Mouse (Mus musculus) myocyte (in vitro differentiated cells): ENCODE measurements around the gene Cdc34. TPM values are rescaled to one million over a fixed set of nuclear protein-coding genes. Genes with fewer than 3 reads are reported as not detected.

Source experiments
- H3K27me3 ChIP-seq: one replicate; pipeline ENCODE4 v1.6.1; 2011; ENCODE audit not compliant: control insufficient read depth, insufficient read depth, insufficient read length
- H3K36me3 ChIP-seq: one replicate; pipeline ENCODE4 v1.6.1; 2011; ENCODE audit not compliant: control insufficient read depth, insufficient read depth
- H3K4me2 ChIP-seq: one replicate; pipeline ENCODE4 v1.6.1; 2011; ENCODE audit warnings: low read depth, control low read depth
- H3K4me3 ChIP-seq: one replicate; pipeline ENCODE4 v1.5.1; 2011; ENCODE audit warnings: mild to moderate bottlenecking, control low read depth, moderate library complexity
- H3K79me2 ChIP-seq: one replicate; pipeline ENCODE4 v1.6.1; 2011; ENCODE audit not compliant: control insufficient read depth, insufficient read depth
- H3ac ChIP-seq: one replicate; pipeline ENCODE4 v1.6.1; 2011; ENCODE audit not compliant: control insufficient read depth, insufficient read length
- CEBPB ChIP-seq: IDR thresholded peaks from 2 replicates; pipeline ENCODE4 v1.6.1; 2011; ENCODE audit warnings: mild to moderate bottlenecking, moderate library complexity; ENCODE audit not compliant: poor library complexity, insufficient read depth, severe bottlenecking
- E2F4 ChIP-seq: IDR thresholded peaks from one replicate; pipeline ENCODE4 v1.6.1; 2011; ENCODE audit warnings: mild to moderate bottlenecking, control low read depth, moderate library complexity; ENCODE audit not compliant: insufficient read depth
- MAX ChIP-seq: IDR thresholded peaks from one replicate; pipeline ENCODE4 v1.6.1; 2011; ENCODE audit warnings: low read depth, mild to moderate bottlenecking, control low read depth
- MYOD1 ChIP-seq, 3 experiments: IDR thresholded peaks; one replicate each; pipeline ENCODE4 v1.6.1; 2011; ENCODE audit warnings: control low read depth in 2 of 3, low read depth in 2 of 3, mild to moderate bottlenecking in 2 of 3, moderate library complexity in 1 of 3; ENCODE audit not compliant: insufficient read length in 2 of 3, control insufficient read depth in 1 of 3
- MYOG ChIP-seq, 3 experiments: IDR thresholded peaks; one replicate each; pipeline ENCODE4 v1.6.1; 2011; ENCODE audit warnings: control low read depth in 2 of 3, low read depth in 2 of 3, mild to moderate bottlenecking in 2 of 3; ENCODE audit not compliant: insufficient read length in 2 of 3, control insufficient read depth in 1 of 3, insufficient read depth in 1 of 3
- POLR2A ChIP-seq: IDR thresholded peaks from one replicate; pipeline ENCODE4 v1.6.1; 2011; ENCODE audit warnings: low read depth, mild to moderate bottlenecking, control low read depth, moderate library complexity; ENCODE audit not compliant: insufficient read length
- POLR2AphosphoS2 ChIP-seq: IDR thresholded peaks from one replicate; pipeline ENCODE4 v1.6.1; 2011; ENCODE audit warnings: low read depth, control low read depth; ENCODE audit not compliant: insufficient read length
- REST ChIP-seq: IDR thresholded peaks from one replicate; pipeline ENCODE4 v1.6.1; 2011; ENCODE audit warnings: mild to moderate bottlenecking, control low read depth, moderate library complexity; ENCODE audit not compliant: insufficient read depth, insufficient read length
- SRF ChIP-seq: IDR thresholded peaks from one replicate; pipeline ENCODE4 v1.6.1; 2011; ENCODE audit warnings: low read depth; ENCODE audit not compliant: control insufficient read depth, insufficient read length
- TCF12 ChIP-seq: IDR thresholded peaks from one replicate; pipeline ENCODE4 v1.6.1; 2011; ENCODE audit warnings: mild to moderate bottlenecking, control low read depth; ENCODE audit not compliant: poor library complexity, insufficient read depth, severe bottlenecking
- TCF3 ChIP-seq: IDR thresholded peaks from one replicate; pipeline ENCODE4 v1.6.1; 2011; ENCODE audit warnings: low read depth, control low read depth; ENCODE audit not compliant: insufficient read length
- USF1 ChIP-seq: IDR thresholded peaks from one replicate; pipeline ENCODE4 v1.6.1; 2011; ENCODE audit warnings: low read depth, mild to moderate bottlenecking, control low read depth, moderate library complexity
- polyA plus RNA-seq: library from polyadenylated mRNA; unstranded; fragments of >200 nt; fragmentation: generic; extraction: Trizol; gene quantifications from one replicate; pipeline ENCODE4 v1.2.1, GENCODE M21; 2012; ENCODE audit warnings: missing spikeins

Cdc34 gene
- polyA plus RNA-seq, 1 experiment, result 299 TPM

DNA sequence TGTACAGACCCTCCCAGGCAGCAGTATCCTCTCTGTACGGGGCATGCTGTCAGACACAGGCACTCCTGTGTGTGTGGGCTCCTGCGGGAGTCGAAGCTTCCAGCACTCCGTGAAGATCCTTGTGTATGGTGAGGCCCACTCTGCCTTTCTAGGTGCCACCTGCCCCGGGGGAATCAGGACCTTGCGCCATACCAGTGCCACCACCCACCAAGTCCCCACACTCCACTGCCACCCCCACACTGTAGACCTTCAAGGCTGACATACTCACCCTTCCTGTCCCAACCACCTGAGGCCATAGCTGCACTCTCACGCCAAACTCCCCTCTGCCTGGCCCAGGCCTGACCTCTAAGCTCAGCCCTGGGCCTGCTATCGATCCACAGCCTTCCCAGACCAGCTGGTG, 16.9 kb upstream of the Cdc34 start:
- TF ChIP-seq USF1 (no peak), MYOG (IDR thresholded peaks at IDR 0.05; ENCODE audit: control insufficient read depth in 1 of 3, insufficient read depth in 1 of 3, insufficient read length in 2 of 3, low read depth in 2 of 3) (no peak)
- Histone ChIP-seq H3K27me3 (peaks cover 6% of the 10 kb centered on the region), H3K36me3 (no peaks in the 10 kb centered on the region), H3ac (no peak overlapping the region), H3K4me3 (no peak overlapping the region), H3K79me2 (peaks cover 3% of the 10 kb centered on the region), H3K4me2 (no peak overlapping the region)

DNA sequence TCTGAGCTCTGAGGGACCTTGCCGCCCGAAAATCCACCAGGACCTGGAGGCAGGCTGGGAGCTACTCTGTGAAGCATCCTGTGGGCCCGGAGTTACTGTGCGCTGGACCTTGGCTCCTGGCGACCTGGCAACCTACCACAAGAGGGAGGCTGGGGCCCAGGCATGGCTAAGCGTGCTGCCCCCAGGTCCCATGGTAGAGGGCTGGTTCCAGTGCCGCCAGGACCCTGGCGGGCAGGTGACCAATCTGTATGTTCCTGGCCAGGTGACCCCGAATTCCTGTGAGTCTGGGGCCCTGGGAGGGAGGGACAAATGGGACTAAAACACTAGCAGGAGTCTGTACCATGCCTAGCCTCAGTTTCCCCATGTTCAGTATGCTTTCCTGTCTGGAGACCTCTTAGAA, 15.5 kb upstream of the Cdc34 start:
- H3K4me2 ChIP-seq, result no peak overlapping the region
- peaks cover 14% of the 10 kb centered on the region for H3K79me2 ChIP-seq
- peaks cover 6% of the 10 kb centered on the region for H3K27me3 ChIP-seq
- H3K36me3 ChIP-seq, result no peaks in the 10 kb centered on the region
- H3ac ChIP-seq, result no peak overlapping the region
- no peak overlapping the region for H3K4me3 ChIP-seq
- TF ChIP-seq REST (no peak), POLR2AphosphoS2 (no peak), MYOD1 (IDR thresholded peaks at IDR 0.05; ENCODE audit: control insufficient read depth in 1 of 3, insufficient read length in 2 of 3, low read depth in 2 of 3) (no peak), SRF (no peak), POLR2A (no peak), USF1 (no peak), TCF3 (no peak), MAX (no peak), MYOG (IDR thresholded peaks at IDR 0.05; ENCODE audit: control insufficient read depth in 1 of 3, insufficient read depth in 1 of 3, insufficient read length in 2 of 3, low read depth in 2 of 3) (no peak), TCF12 (no peak), E2F4 (no peak), CEBPB (no peak)

DNA sequence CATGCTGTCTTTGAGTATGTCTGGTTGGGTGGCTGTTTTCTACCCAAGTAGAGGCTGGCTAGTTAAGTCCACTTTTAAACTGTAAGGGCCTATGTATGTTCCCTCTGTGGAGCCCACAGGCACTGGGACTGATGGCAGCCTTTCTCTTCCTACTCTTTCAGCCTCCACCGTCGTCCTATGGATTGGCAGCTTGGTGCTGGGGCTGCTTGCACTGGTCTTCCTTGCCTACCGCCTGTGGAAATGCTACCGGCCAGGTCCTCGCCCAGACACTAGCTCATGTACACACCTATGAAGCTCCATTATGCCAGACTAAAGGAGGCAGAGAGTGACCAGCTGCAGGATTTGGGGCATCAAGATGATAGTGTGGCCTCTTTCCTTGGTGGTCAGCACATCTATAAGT, 13.9 kb upstream of the Cdc34 start:
- Histone ChIP-seq H3K4me2 (no peak overlapping the region), H3K36me3 (no peaks in the 10 kb centered on the region), H3K4me3 (peak overlapping the region; percentile 74), H3K79me2 (peaks cover 14% of the 10 kb centered on the region), H3ac (no peak overlapping the region), H3K27me3 (peaks cover 6% of the 10 kb centered on the region)
- no peak for TF ChIP-seq TCF3

DNA sequence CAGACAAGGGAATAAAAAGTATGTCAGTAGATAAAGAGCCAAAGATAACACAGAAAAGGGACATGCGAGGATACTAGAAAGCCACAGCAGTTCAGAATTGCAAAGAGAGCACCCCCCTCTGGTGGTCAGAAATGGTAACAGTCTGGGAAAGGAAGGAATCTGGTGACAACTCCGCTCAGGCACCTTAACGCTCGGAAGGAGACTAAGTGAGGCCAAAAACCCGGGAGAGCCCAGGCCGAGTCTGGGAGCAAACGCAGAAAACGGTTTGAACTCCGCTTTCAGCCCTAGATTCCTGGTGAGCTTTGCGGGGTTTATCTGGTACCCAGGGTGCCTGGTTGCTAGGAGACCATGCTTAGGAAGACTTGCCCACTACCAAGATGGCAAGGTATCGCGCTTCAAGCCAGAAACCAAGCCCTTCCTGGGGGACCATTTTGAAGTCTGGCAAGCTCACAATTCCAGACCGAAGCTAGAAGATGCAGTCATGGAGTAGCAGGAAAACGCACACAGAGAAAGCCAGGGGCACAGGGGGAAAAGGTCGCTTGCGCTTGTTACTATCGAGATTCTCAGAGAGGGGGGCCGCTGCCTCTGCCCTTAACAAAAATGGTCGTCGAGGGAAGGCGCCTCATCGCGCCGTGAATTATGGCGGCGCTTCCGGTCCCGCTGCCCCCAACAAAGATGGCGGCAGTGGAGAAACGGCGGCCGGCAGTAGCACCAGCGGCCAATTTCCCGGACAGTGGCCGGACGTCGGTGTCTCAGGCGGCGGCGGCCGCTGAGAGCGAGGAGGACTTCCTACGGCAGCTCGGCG, 13.0 kb upstream of the Cdc34 start, which contains the start of gene Tpgs1:
TSS of gene Tpgs1 (plus strand) at position 599 of the 805 bp plus-strand sequence.
- peaks cover 14% of the 10 kb centered on the region for H3K79me2 ChIP-seq
- H3K4me3 ChIP-seq, result peak within 1 kb of the TSS; percentile 74
- TF ChIP-seq TCF3, result no peak
- no peak for TF ChIP-seq E2F4
- TF ChIP-seq POLR2AphosphoS2, result peak; percentile 41
- no peak for TF ChIP-seq TCF12
- no peak for TF ChIP-seq CEBPB
- no peak for TF ChIP-seq USF1
- peak; percentile 31 for TF ChIP-seq SRF
- TF ChIP-seq POLR2A, result peak; percentile 60
- TF ChIP-seq MAX, result no peak
- TF ChIP-seq MYOD1 (IDR thresholded peaks at IDR 0.05; ENCODE audit: control insufficient read depth in 1 of 3, insufficient read length in 2 of 3, low read depth in 2 of 3), result no peak
- TF ChIP-seq REST, result no peak
- TF ChIP-seq MYOG (IDR thresholded peaks at IDR 0.05; ENCODE audit: control insufficient read depth in 1 of 3, insufficient read depth in 1 of 3, insufficient read length in 2 of 3, low read depth in 2 of 3), result peak in 1 of 3 experiments; percentile 8
- H3ac ChIP-seq, result peak within 1 kb of the TSS; percentile 30
- no peaks in the 10 kb centered on the region for H3K36me3 ChIP-seq
- peaks cover 6% of the 10 kb centered on the region for H3K27me3 ChIP-seq
- H3K4me2 ChIP-seq, result peak within 1 kb of the TSS; percentile 92

DNA sequence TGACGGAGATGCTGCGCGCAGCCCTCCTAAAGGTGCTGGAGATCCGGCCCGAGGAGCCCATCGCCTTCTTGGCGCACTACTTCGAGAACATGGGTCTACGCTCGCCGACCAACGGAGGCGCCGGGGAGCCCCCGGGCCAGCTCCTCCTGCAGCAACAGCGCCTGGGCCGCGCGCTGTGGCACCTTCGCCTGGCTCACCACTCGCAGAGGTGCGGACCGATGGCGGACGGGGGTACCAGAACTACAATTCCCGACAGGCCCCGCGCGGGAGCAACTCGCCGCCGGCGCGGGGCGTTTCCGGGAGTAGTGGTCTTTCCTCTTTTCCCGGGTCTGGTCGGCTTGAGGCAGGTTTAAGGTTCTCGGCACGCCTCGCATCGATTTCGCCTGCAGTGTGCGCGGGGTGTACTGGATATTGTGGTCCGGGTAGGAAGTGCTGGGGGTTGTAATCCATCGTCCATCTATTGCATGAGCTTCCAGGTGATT, 12.4 kb upstream of the Cdc34 start:
- peaks cover 6% of the 10 kb centered on the region for H3K27me3 ChIP-seq
- peak overlapping the region; percentile 30 for H3ac ChIP-seq
- H3K36me3 ChIP-seq, result no peaks in the 10 kb centered on the region
- H3K79me2 ChIP-seq, result peaks cover 14% of the 10 kb centered on the region
- TF ChIP-seq MYOD1 (IDR thresholded peaks at IDR 0.05; ENCODE audit: control insufficient read depth in 1 of 3, insufficient read length in 2 of 3, low read depth in 2 of 3), result no peak
- TF ChIP-seq E2F4, result no peak
- no peak for TF ChIP-seq POLR2AphosphoS2
- no peak for TF ChIP-seq MYOG (IDR thresholded peaks at IDR 0.05; ENCODE audit: control insufficient read depth in 1 of 3, insufficient read depth in 1 of 3, insufficient read length in 2 of 3, low read depth in 2 of 3)
- H3K4me2 ChIP-seq, result peak overlapping the region; percentile 92
- peak overlapping the region; percentile 74 for H3K4me3 ChIP-seq
